Comparison of ENCODE assay signal across 7 mouse cellular contexts in the genomic region with DNA sequence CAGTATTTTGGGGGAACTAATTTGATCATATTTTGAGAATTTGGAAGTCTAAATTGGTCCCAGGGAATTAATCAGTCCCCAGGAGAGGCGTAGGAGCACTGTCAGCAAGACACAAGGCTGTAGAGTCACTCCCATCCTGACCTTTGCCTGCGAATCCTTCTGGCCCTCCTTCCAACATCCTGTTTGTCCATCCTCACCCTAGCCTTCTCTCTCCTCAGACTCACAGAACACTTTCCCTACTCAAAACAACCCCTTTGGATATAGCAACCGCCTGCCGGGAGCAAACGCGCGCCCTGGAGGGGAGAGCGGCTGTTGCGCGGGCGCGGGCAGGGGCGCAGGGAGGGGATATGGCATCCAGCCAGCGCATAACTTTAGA. TPM values are rescaled to one million over a fixed set of nuclear protein-coding genes. Genes with fewer than 3 reads are reported as not detected.
DNase-seq lines count a peak whose midpoint lies in the region; ATAC-seq lines count a peak whose summit lies in the region.

No protein-coding gene starts in this region.

- peak overlapping the region; percentile 50 for H3K9ac ChIP-seq in lung, embryonic 16.5 days (ENCODE audit: low read length)
- peak overlapping the region; percentile 64 for H3K9ac ChIP-seq in heart, embryonic 12.5 days

- no peaks in the 10 kb centered on the region for H3K9me3 ChIP-seq in lung, embryonic 16.5 days (ENCODE audit: control insufficient read depth, low read length)
- H3K9me3 ChIP-seq in embryonic facial prominence, embryonic 10.5 days = no peaks in the 10 kb centered on the region
- no peaks in the 10 kb centered on the region for H3K9me3 ChIP-seq in heart, embryonic 12.5 days (replicated peaks)

- H3K4me3 ChIP-seq in lung, embryonic 16.5 days (ENCODE audit: low read length) = peak overlapping the region; percentile 48
- peak overlapping the region; percentile 43 for H3K4me3 ChIP-seq in embryonic facial prominence, embryonic 10.5 days
- H3K4me3 ChIP-seq in heart, embryonic 12.5 days = peak overlapping the region; percentile 41

- no peaks in the 10 kb centered on the region for H3K36me3 ChIP-seq in lung, embryonic 16.5 days (ENCODE audit: control insufficient read depth, insufficient read depth, low read length)
- no peaks in the 10 kb centered on the region for H3K36me3 ChIP-seq in embryonic facial prominence, embryonic 10.5 days (replicated peaks)
- H3K36me3 ChIP-seq in heart, embryonic 12.5 days = no peaks in the 10 kb centered on the region

- H3K27ac ChIP-seq in lung, embryonic 16.5 days (ENCODE audit: low read length) = peak overlapping the region; percentile 39
- H3K27ac ChIP-seq in embryonic facial prominence, embryonic 10.5 days (replicated peaks) = no peak overlapping the region
- no peak overlapping the region for H3K27ac ChIP-seq in heart, embryonic 12.5 days (ENCODE audit: poor library complexity, severe bottlenecking)

- no peak for DNase-seq in lung, adult 18-20 months
- DNase-seq in embryonic facial prominence, embryonic 10.5 days (ENCODE audit: low spot score) = peak; percentile 25
- peak; percentile 35 to 38 for DNase-seq in kidney, postnatal 25 days
- DNase-seq in mesoderm, embryonic 11.5 days (ENCODE audit: low read depth, low spot score) = peak; percentile 5
- peak; percentile 13 to 37 for DNase-seq in thymus, postnatal 36 days

- peak overlapping the region; percentile 71 for H3K4me2 ChIP-seq in lung, embryonic 16.5 days (ENCODE audit: low read depth, low read length)
- H3K4me2 ChIP-seq in heart, embryonic 12.5 days = peak overlapping the region; percentile 72

- ATAC-seq in lung, embryonic 16.5 days (ENCODE audit: low read depth) = peak; percentile 46
- no peak for ATAC-seq in heart, embryonic 12.5 days (ENCODE audit: insufficient number of reproducible peaks, low FRiP score)

- WGBS in lung, embryonic 16.5 days = 12% methylated on average over 14 of the region's 14 CpGs
- 19% methylated on average over 14 of the region's 14 CpGs for WGBS in embryonic facial prominence, embryonic 10.5 days
- WGBS in heart, embryonic 12.5 days = 19% methylated on average over 14 of the region's 14 CpGs

- no peaks in the 10 kb centered on the region for H3K27me3 ChIP-seq in lung, embryonic 16.5 days (ENCODE audit: control insufficient read depth, insufficient read depth, low read depth, low read length)
- peaks cover 7% of the 10 kb centered on the region; the same call in 1 of the 2 replicates for H3K27me3 ChIP-seq in embryonic facial prominence, embryonic 10.5 days (replicated peaks; ENCODE audit: low read depth, poor library complexity, severe bottlenecking)
- no peaks in the 10 kb centered on the region; the same call in 1 of the 2 replicates for H3K27me3 ChIP-seq in heart, embryonic 12.5 days (replicated peaks)

- H3K4me1 ChIP-seq in lung, embryonic 16.5 days (replicated peaks; ENCODE audit: control insufficient read depth, insufficient read depth, low read length) = no peaks in the 10 kb centered on the region; the same call in 1 of the 2 replicates
- peaks cover 9% of the 10 kb centered on the region; the same call in 1 of the 2 replicates for H3K4me1 ChIP-seq in embryonic facial prominence, embryonic 10.5 days
- H3K4me1 ChIP-seq in heart, embryonic 12.5 days (replicated peaks) = peaks cover 8% of the 10 kb centered on the region; the same call in 1 of the 2 replicates

RNA-seq across cellular contexts. Expression of gene Gsta3, which starts 31.7 kb away (rescaled TPM):
- 2.5 and 3.7 TPM in 2 replicates for polyA plus RNA-seq in lung, embryonic 16.5 days (2015; fragmentation: Nextera tagmentation; extraction: Ambion mirVana)
- 0.20 and 0.52 TPM in 2 replicates for polyA plus RNA-seq in embryonic facial prominence, embryonic 10.5 days (2016; fragmentation: Nextera tagmentation; extraction: Ambion mirVana)
- polyA plus RNA-seq in heart, embryonic 12.5 days (2016; fragmentation: Nextera tagmentation; extraction: Ambion mirVana) = 0.36 and 0.64 TPM in 2 replicates

RNA-seq across cellular contexts. Expression of gene Tmem14a, which starts 53.7 kb away (rescaled TPM):
- 10.3 and 13.3 TPM in 2 replicates for polyA plus RNA-seq in lung, embryonic 16.5 days (2015; fragmentation: Nextera tagmentation; extraction: Ambion mirVana)
- 7.9 TPM in 2 replicates for polyA plus RNA-seq in embryonic facial prominence, embryonic 10.5 days (2016; fragmentation: Nextera tagmentation; extraction: Ambion mirVana)
- polyA plus RNA-seq in heart, embryonic 12.5 days (2016; fragmentation: Nextera tagmentation; extraction: Ambion mirVana) = 10.3 and 12.0 TPM in 2 replicates

Comparison
In these comparisons a context has a peak if more than half of its experiments do, and no peak if none do; other contexts are left out.
1. DNase-seq: peak in embryonic facial prominence, embryonic 10.5 days (single experiment), kidney, postnatal 25 days (2 of 2), mesoderm, embryonic 11.5 days (single experiment) and thymus, postnatal 36 days (2 of 2); none in lung, adult 18-20 months (0 of 2).
2. Peak in every context shown above with its lines, with median percentiles within 50 percentile points of each other: H3K4me3 ChIP-seq.